Mouse (Mus musculus): ENCODE data around the gene Hoxc12.

DNA sequence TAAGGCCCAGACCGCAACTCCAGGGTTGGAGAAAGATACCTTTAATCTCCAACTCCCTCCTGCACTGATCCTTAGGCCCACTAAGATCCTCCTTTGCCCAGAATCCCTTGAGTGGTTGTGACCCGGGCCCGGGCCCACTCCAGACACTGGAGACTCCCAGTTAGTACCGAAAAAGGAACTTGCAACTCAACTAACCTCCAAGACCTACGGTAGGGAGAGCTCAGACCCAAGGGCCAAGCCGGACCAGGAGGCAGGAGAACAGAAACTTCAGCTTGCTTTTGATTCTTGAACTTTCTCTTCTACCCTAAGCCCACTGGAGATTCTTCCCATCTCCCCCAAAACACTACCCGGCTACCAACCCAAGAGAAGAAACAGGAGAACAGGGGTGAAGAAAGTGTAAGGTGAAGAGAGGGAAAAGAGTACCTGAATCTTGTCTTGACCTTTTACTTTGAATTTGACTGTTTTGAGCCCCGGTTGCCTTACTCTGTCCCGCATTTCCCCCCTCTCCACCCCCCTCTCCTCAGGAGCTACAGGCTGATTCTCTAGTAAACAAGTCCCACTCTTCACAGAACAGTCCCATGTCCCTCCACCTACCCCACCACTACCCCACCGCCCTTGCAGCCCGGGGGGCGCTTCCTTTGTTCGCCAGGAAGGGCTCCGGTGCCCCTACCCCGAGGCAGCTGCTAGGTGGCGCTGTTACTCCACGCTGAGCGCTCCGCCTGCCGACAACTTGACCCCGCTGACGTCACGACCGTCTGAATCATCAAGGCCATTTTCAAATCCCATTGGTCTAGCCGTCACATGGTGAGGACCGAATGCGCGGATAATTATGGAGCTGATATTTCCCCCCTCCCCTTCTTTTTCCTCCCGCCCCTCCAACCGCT lies 29.6 kb downstream of the Hoxc12 start:
- TF ChIP-seq POLR2A (IDR thresholded peaks at IDR 0.05; ENCODE audit: control insufficient read depth, low read depth, low read length), result no peak
- TF ChIP-seq CTCF (IDR thresholded peaks at IDR 0.05; ENCODE audit: control insufficient read depth, insufficient read depth, insufficient replicate concordance, low read depth, low read length), result peak; percentile 93; the same call in 1 of the 2 replicates

Measured in testis, adult 2 months (tissue).